Mouse (Mus musculus): ENCODE results near the gene Foxn1.

Foxn1 gene

GRCm38 (mm10) chr11:78386508-78387043 is at the start of gene Foxn1:
Gene Foxn1 (minus strand): TSS chr11:78386558.
- no peak for DNase-seq

GRCm38 (mm10) chr11:78435776-78436349 is 49.5 kb upstream of the Foxn1 start:
- peak; percentile 60 for DNase-seq

- DNase-seq, result no peak
These were observed 47.7 kb upstream of the Foxn1 start for GRCm38 (mm10) chr11:78434052-78434451.

- DNase-seq, result peak; percentile 73
These were observed 44.8 kb upstream of the Foxn1 start for GRCm38 (mm10) chr11:78431176-78431575.

GRCm38 (mm10) chr11:78430195-78430878 is 44.0 kb upstream of the Foxn1 start:
- DNase-seq, result no peak

- no peak for DNase-seq
These were observed 42.0 kb upstream of the Foxn1 start for GRCm38 (mm10) chr11:78428309-78428708.

- DNase-seq, result peak; percentile 63
These were observed 41.3 kb upstream of the Foxn1 start for GRCm38 (mm10) chr11:78427655-78428054.

- DNase-seq, result no peak
These were observed 39.2 kb upstream of the Foxn1 start for GRCm38 (mm10) chr11:78425572-78425971.

GRCm38 (mm10) chr11:78424352-78424751 is 38.0 kb upstream of the Foxn1 start:
- peak; percentile 57 for DNase-seq

- peak; percentile 87 for DNase-seq
These were observed 35.9 kb upstream of the Foxn1 start, which contains the start of gene Slc13a2 for GRCm38 (mm10) chr11:78422055-78422819. Gene Slc13a2 (minus strand): TSS chr11:78422217.

- DNase-seq, result no peak
These were observed 35.0 kb upstream of the Foxn1 start for GRCm38 (mm10) chr11:78421201-78422009.

- no peak for DNase-seq
These were observed 34.0 kb upstream of the Foxn1 start for GRCm38 (mm10) chr11:78420263-78420889.

- DNase-seq, result peak; percentile 84
These were observed 30.5 kb upstream of the Foxn1 start for GRCm38 (mm10) chr11:78416854-78417253.

GRCm38 (mm10) chr11:78412861-78413260 is 26.5 kb upstream of the Foxn1 start:
- no peak for DNase-seq

- DNase-seq, result peak; percentile 56
These were observed 26.0 kb upstream of the Foxn1 start for GRCm38 (mm10) chr11:78412324-78412850.

GRCm38 (mm10) chr11:78411606-78412323 is 25.4 kb upstream of the Foxn1 start:
- no peak for DNase-seq

- peak; percentile 55 for DNase-seq
These were observed 22.2 kb upstream of the Foxn1 start for GRCm38 (mm10) chr11:78408256-78409240.

GRCm38 (mm10) chr11:78402062-78402461 is 15.7 kb upstream of the Foxn1 start:
- no peak for DNase-seq

GRCm38 (mm10) chr11:78401469-78401868 is 15.1 kb upstream of the Foxn1 start:
- no peak for DNase-seq

GRCm38 (mm10) chr11:78400936-78401335 is 14.6 kb upstream of the Foxn1 start:
- no peak for DNase-seq
